Mouse (Mus musculus) ES-Bruce4 (cell line): Measurements from ENCODE around the gene Notch4.

Experiments used
- CTCF ChIP-seq: IDR thresholded peaks from one replicate; pipeline ENCODE4 v1.8.1; 2011; ENCODE audit warnings: low read depth, low read length
- EP300 ChIP-seq: IDR thresholded peaks from 2 replicates; pipeline ENCODE4 v1.6.1; 2011; ENCODE audit warnings: low read depth, low read length; ENCODE audit not compliant: insufficient read depth
- POLR2A ChIP-seq: IDR thresholded peaks from one replicate; pipeline ENCODE4 v1.8.1; 2011; ENCODE audit warnings: low read length; ENCODE audit not compliant: insufficient read depth

DNA sequence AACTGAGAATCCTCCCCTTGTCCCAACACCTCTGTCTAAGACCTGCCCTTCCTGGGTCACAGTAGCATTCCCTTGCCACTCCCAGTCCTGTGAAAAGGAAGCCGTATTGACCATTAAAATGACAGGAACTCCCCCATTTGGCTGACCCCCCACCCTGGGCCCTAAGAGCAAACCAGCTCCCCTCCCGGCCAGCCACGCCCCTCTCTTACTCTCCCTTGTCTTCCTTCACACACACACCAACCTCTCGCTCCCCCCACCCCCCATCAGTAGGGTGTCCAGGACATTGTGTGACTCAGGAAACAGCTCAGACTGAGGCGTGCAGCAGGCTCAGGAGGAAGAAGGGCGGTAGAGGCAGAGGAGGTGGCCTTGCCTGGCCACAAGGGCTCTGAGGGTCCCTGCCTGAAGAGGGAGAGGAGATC, at the start of gene Notch4:
- peak; percentile 84; the same call in 1 of the 2 replicates for TF ChIP-seq EP300
- TF ChIP-seq CTCF = no peak
- no peak for TF ChIP-seq POLR2A
